1 mouse cellular context compared by ENCODE assay signal in the genomic region with DNA sequence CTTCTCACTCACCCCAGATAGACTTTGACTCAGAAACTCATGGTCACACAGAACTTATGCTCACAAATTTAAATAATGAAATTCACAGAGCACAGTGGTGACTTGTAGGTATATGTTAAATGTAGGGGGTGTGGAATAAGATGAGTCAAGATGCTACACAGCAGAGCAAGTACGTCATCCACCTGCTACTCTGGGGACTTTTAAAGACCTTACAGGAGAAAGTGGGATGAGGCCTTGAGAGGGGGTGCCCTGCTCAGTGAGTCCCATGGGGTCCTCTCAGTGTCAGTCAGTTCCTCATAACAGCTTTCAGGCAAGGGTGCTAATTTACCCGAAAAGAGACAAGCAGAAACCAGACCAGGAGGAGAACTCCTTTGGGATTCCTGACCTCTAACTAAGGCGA.
TF ChIP-seq lines count a peak whose summit lies in the region.

No protein-coding gene starts in this region.

TF ChIP-seq in CH12.LX, 34 proteins besides CTCF, POLR2A, EP300 and RAD21 (continued from another document):
- peak; percentile 95 for TF ChIP-seq ETS1 (conservative IDR thresholded peaks at IDR 0.05; ENCODE audit: low read depth, low read length)
- no peak for TF ChIP-seq NELFE (IDR thresholded peaks at IDR 0.05; ENCODE audit: low read depth, low read length)
- TF ChIP-seq MEF2A (IDR thresholded peaks at IDR 0.05; ENCODE audit: borderline replicate concordance, low read depth, low read length) = peak; percentile 92
- TF ChIP-seq HCFC1 (IDR thresholded peaks at IDR 0.05; ENCODE audit: low read depth, low read length) = peak; percentile 18; the same call in 1 of the 2 replicates
- TF ChIP-seq JUND (conservative IDR thresholded peaks at IDR 0.05; ENCODE audit: low read depth, low read length) = peak; percentile 73
- TF ChIP-seq ELF1 (IDR thresholded peaks at IDR 0.05; ENCODE audit: low read depth, low read length) = peak; percentile 32; the same call in 1 of the 2 replicates
- TF ChIP-seq NRF1 (IDR thresholded peaks at IDR 0.05; ENCODE audit: low read depth, low read length) = no peak
TF ChIP-seq in CH12.LX: peak in this region for 17.
